Mouse (Mus musculus): ENCODE data around the gene Rnaseh2b. TPM values are rescaled to one million over a fixed set of nuclear protein-coding genes. Genes with fewer than 3 reads are reported as not detected.

The Rnaseh2b gene
- 38.2 and 44.0 TPM in 2 replicates for polyA plus RNA-seq (2012; rRNA removed)

GRCm38 (mm10) chr14:62292488-62293339 lies at the start of gene Rnaseh2b, which contains the start of gene Dleu7:
Rnaseh2b (plus strand) TSS chr14:62292589.
Dleu7 (minus strand) TSS chr14:62293047.

Other genes starting within 250 kb of the Rnaseh2b start
- gene Dleu7, start 458 bp downstream of the Rnaseh2b start, polyA plus RNA-seq (2012; rRNA removed) = 2.0 and 2.1 TPM in 2 replicates
- 0.41 and 0.62 TPM in 2 replicates for gene Gucy1b2, start 163.7 kb downstream of the Rnaseh2b start, polyA plus RNA-seq (2012; rRNA removed)